Mouse (Mus musculus) heart, postnatal 36 days (tissue): ENCODE results near the gene Tex44. TPM values are rescaled to one million over a fixed set of nuclear protein-coding genes. Genes with fewer than 3 reads are reported as not detected.

ENCODE experiments used
- total RNA-seq, 2 experiments: library from RNA; stranded (reverse); gene quantifications; 2 replicates each; pipeline ENCODE4 v1.2.3; 2021

Gene Tex44
- total RNA-seq, 2 experiments from 2014 or later = not detected

Other genes starting within 250 kb of the Tex44 start
- under 1 TPM; 0.30 to 0.42 TPM for gene B3gnt7, start 123.5 kb upstream of the Tex44 start, total RNA-seq
- 100 to 1,000 TPM; 109 to 127 TPM for gene Ncl, start 66.9 kb upstream of the Tex44 start, total RNA-seq
- gene Nmur1, start 101 bp upstream of the Tex44 start, total RNA-seq = not detected
- gene Ptma, start 100.4 kb downstream of the Tex44 start, total RNA-seq = 100 to 1,000 TPM; 202 to 234 TPM
- gene Pde6d, start 156.3 kb downstream of the Tex44 start, total RNA-seq = 10 to 100 TPM; 41.7 to 44.1 TPM
- gene Cops7b, start 156.6 kb downstream of the Tex44 start, total RNA-seq = 10 to 100 TPM in 1 of 2 experiments, 1 to 10 TPM in 1; 10.0 to 11.2 TPM
- under 1 TPM in 1 of 2 experiments, not detected in 1; 0.28 TPM for gene Nppc, start 244.2 kb downstream of the Tex44 start, total RNA-seq